Mouse (Mus musculus) midbrain, postnatal 0 days (tissue): ENCODE data around the gene Mex3d. TPM values are rescaled to one million over a fixed set of nuclear protein-coding genes. Genes with fewer than 3 reads are reported as not detected.
A peak's percentile ranks its signal among the peaks of the same experiment; 100 is the strongest.

ENCODE experiments used
- ATAC-seq: fragments of 200-750 bp; cut with Nextera tagmentation; 2 replicates; pipeline ENCODE4 v1.8.0; 2017; ENCODE audit warnings: moderate number of reproducible peaks, mild to moderate bottlenecking, moderate TSS enrichment, moderate library complexity; ENCODE audit not compliant: low FRiP score
- DNase-seq: peaks from one replicate; pipeline ENCODE4 v3.0.0-alpha.2; 2015; ENCODE audit warnings: low spot score
- H3K27ac ChIP-seq: fragments of 300-500 bp; sonication (generic); 2 replicates; pipeline ENCODE4 v1.5.1; 2014; ENCODE audit warnings: low read depth, mild to moderate bottlenecking, low read length, mixed read lengths
- H3K27me3 ChIP-seq: fragments of 300-500 bp; sonication (generic); 2 replicates; pipeline ENCODE4 v1.6.1; 2014; ENCODE audit warnings: low read length, control low read depth, mixed read lengths; ENCODE audit not compliant: insufficient read depth
- H3K36me3 ChIP-seq: fragments of 300-500 bp; sonication (generic); 2 replicates; pipeline ENCODE4 v1.6.1; 2014; ENCODE audit warnings: low read length, control low read depth, mixed read lengths; ENCODE audit not compliant: insufficient read depth
- H3K4me1 ChIP-seq: fragments of 300-500 bp; sonication (generic); 2 replicates; pipeline ENCODE4 v1.6.1; 2014; ENCODE audit warnings: mild to moderate bottlenecking, control low read depth, antibody characterized with exemption, low read length, mixed read lengths; ENCODE audit not compliant: insufficient read depth
- H3K4me2 ChIP-seq: fragments of 300-500 bp; sonication (generic); 2 replicates; pipeline ENCODE4 v1.6.1; 2014; ENCODE audit warnings: low read depth, mild to moderate bottlenecking, low read length, mixed read lengths; ENCODE audit not compliant: poor library complexity, severe bottlenecking
- H3K4me3 ChIP-seq: fragments of 300-500 bp; sonication (generic); 2 replicates; pipeline ENCODE4 v1.5.1; 2014; ENCODE audit warnings: low read depth, mild to moderate bottlenecking, low read length, moderate library complexity
- H3K9ac ChIP-seq: fragments of 300-500 bp; sonication (generic); replicated peaks from 2 replicates; pipeline ENCODE4 v1.6.1; 2014; ENCODE audit warnings: mild to moderate bottlenecking, low read length, moderate library complexity, mixed read lengths; ENCODE audit not compliant: poor library complexity, severe bottlenecking
- H3K9me3 ChIP-seq: fragments of 300-500 bp; sonication (generic); 2 replicates; pipeline ENCODE4 v1.6.1; 2016; ENCODE audit warnings: low read length, control low read depth
- CTCF ChIP-seq: IDR thresholded peaks from 2 replicates; pipeline ENCODE4 v1.5.1; 2016; ENCODE audit warnings: antibody characterized with exemption, mild to moderate bottlenecking
- WGBS: fragments of 180-500 bp; shearing (Covaris S2); extraction: QIAGEN DNeasy Blood & Tissue Kit; methylation state at CpG from one replicate; pipeline ENCODE4 v1.1.7; 2014; 5-methylcytosine and 5-hydroxymethylcytosine counted together
- polyA plus RNA-seq: library from polyadenylated mRNA; unstranded; fragments of >200 nt; fragmentation: Nextera tagmentation; extraction: Ambion mirVana; gene quantifications from 2 replicates; pipeline ENCODE4 v1.2.1, GENCODE M21; 2015
- total RNA-seq: library from RNA; depleted of rRNA; stranded (reverse); fragments of >200 nt; gene quantifications from 2 replicates; pipeline ENCODE4 v1.2.3, GENCODE M21; 2014

Mex3d gene
- total and polyA plus RNA-seq, 2 experiments from 2014 or later, result 13.9 to 147 TPM

- Histone ChIP-seq H3K36me3 (peaks cover 57% of the 10 kb centered on the region), H3K4me3 (no peak overlapping the region), H3K27ac (no peak overlapping the region), H3K27me3 (no peaks in the 10 kb centered on the region), H3K4me1 (no peaks in the 10 kb centered on the region; the same call in 1 of the 2 replicates), H3K9me3 (no peaks in the 10 kb centered on the region), H3K4me2 (no peak overlapping the region), H3K9ac (no peak overlapping the region)
- no peak for TF ChIP-seq CTCF
- DNase-seq (no peak), ATAC-seq (no peak)
- 50% methylated on average over 4 of the region's 4 CpGs for WGBS
Measured at GRCm38 (mm10) chr10:80423562-80423961, 36.1 kb upstream of the Mex3d start.

DNA sequence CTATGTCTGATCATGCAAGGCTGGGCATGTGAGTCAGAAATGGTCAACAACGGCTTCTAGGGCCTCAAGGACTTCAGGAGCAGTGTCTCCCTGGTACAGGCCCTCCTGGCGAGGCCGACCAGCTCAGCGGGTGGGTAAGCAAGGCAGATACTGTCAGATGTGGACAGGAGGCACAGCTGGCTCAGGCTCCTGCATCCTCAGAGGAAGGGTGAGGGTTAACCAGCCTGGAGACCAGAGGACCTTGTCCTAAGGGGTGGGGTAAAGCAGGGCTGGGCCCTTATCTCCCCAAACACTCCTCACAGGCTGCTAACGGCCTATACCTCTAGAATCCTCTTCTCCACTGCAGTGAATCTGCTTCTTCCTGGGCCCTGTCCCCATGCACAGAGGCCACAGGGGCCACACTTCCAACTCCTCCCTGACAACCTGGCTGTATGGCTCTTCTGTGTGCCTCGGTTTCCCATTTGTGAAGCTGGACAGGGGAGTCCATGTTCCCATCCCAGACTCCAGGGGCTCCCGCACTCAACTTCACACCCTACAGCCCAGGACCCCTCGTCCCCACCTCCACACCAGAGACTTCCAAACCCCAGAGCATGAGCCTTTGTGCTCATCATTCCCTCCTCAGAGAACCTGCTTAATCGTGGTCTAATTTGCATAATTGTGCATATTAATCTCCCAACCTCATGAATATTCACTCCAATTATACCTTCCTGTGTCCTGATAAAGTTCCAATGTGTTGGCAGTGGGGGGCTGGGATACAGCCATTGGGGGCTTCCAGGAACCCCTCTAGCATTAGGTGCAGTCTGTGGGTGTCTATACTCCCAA lies 34.4 kb upstream of the Mex3d start:
- no peak overlapping the region for H3K4me3 ChIP-seq
- ATAC-seq, result no peak
- 76% methylated on average over 9 of the region's 9 CpGs for WGBS
- no peaks in the 10 kb centered on the region for H3K27me3 ChIP-seq
- H3K9ac ChIP-seq, result no peak overlapping the region
- no peak for DNase-seq
- H3K9me3 ChIP-seq, result no peaks in the 10 kb centered on the region
- peak overlapping the region; percentile 19 for H3K27ac ChIP-seq
- no peak for TF ChIP-seq CTCF
- peaks cover 59% of the 10 kb centered on the region for H3K36me3 ChIP-seq
- H3K4me1 ChIP-seq, result no peaks in the 10 kb centered on the region; the same call in 1 of the 2 replicates
- H3K4me2 ChIP-seq, result no peak overlapping the region

DNA sequence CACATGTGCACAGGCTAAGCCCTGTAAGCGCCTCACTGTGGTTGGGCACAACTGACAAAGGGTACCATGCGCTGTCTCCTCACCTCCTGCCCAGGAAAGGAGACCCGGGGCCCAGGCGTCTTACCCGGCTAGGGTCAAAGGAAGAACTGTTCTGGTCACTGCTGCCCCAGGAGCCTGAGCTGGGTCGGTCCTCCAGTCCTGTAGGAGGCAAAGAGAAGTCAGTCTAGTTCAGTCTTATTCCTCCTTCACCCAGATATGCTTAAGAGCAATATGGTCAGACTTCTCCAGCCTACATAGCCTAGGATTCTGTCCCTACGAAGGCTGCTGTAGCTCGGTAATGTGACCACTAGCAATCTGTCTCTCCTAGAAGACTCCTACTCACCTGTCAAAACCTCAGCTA lies 33.7 kb upstream of the Mex3d start:
- no peak for TF ChIP-seq CTCF
- Histone ChIP-seq H3K9me3 (no peaks in the 10 kb centered on the region), H3K4me1 (no peaks in the 10 kb centered on the region; the same call in 1 of the 2 replicates), H3K4me2 (no peak overlapping the region), H3K36me3 (peaks cover 59% of the 10 kb centered on the region), H3K27ac (no peak overlapping the region), H3K27me3 (no peaks in the 10 kb centered on the region), H3K9ac (no peak overlapping the region), H3K4me3 (no peak overlapping the region)
- WGBS, result 95% methylated on average over 8 of the region's 8 CpGs
- no peak for DNase-seq
- no peak for ATAC-seq

DNA sequence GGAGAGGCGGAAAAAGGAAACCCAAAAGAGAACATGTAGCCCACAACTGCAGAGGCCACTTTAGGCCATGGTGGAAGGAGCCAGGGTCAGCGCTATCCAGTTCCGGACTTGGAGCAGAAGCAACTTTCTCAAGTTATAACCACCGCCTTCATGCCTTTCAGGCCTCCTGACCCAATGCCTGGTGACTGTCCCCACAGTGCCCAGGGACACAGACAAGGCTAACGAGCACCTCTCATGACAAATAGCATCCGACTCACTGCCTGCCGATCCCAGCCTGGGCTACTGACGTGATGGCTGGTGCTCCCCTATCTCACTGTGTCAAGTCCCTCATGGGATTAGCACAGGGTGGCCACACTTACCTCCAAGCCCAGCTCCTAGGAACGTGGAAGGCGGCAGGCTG lies 33.3 kb upstream of the Mex3d start:
- Histone ChIP-seq H3K27me3 (no peaks in the 10 kb centered on the region), H3K9ac (no peak overlapping the region), H3K36me3 (peaks cover 63% of the 10 kb centered on the region), H3K27ac (no peak overlapping the region), H3K4me2 (no peak overlapping the region), H3K4me1 (no peaks in the 10 kb centered on the region; the same call in 1 of the 2 replicates), H3K4me3 (no peak overlapping the region), H3K9me3 (no peaks in the 10 kb centered on the region)
- WGBS, result 93% methylated on average over 10 of the region's 10 CpGs
- DNase-seq (no peak), ATAC-seq (no peak)
- TF ChIP-seq CTCF, result no peak

DNA sequence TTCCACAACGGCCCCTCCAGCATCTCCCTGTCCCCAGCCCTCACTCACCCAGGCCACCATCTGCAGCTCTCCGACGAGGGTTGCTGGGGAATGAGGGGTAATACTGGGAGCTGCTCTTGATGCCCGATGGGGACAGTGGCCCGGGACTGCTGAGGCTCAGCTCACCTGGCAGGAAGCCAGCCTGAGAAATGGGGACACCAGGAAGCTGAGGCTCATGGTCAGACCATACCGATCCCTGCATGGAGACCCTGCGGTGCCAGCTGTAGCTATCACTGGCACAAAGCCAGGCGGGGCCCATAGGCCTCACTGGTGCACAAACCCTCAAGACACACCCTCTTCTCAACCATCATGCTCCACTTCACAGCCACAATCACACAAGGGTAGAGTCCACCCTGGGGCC lies 32.0 kb upstream of the Mex3d start:
- Histone ChIP-seq H3K36me3 (peaks cover 67% of the 10 kb centered on the region), H3K27me3 (no peaks in the 10 kb centered on the region), H3K4me1 (no peaks in the 10 kb centered on the region; the same call in 1 of the 2 replicates), H3K9me3 (no peaks in the 10 kb centered on the region), H3K4me3 (no peak overlapping the region), H3K4me2 (no peak overlapping the region), H3K9ac (no peak overlapping the region), H3K27ac (no peak overlapping the region)
- DNase-seq (no peak), ATAC-seq (no peak)
- TF ChIP-seq CTCF, result no peak
- WGBS, result 51% methylated on average over 8 of the region's 8 CpGs

DNA sequence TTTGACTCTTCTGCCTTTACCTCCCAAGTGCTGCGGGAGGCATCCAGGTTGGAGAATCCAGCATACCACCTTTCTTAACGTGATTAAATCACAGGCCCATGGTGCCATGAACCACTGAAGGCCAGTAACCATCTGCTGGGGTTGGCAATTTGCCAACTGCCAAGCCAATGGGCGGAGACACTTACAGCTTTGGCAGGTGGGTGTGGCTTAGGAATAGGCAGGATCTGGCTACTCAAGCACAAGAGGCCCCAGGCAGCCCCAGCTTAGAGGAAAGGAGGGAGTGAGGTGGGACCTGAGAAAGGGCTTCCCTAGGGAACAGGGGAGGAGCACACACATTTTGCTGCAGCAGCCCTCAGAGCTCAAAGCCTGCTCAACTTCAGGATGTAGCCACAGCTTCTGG lies 30.9 kb upstream of the Mex3d start:
- H3K4me1 ChIP-seq, result no peaks in the 10 kb centered on the region; the same call in 1 of the 2 replicates
- H3K4me2 ChIP-seq, result no peak overlapping the region
- peaks cover 74% of the 10 kb centered on the region for H3K36me3 ChIP-seq
- H3K9me3 ChIP-seq, result no peaks in the 10 kb centered on the region
- no peak overlapping the region for H3K9ac ChIP-seq
- H3K27ac ChIP-seq, result no peak overlapping the region
- H3K4me3 ChIP-seq, result no peak overlapping the region
- TF ChIP-seq CTCF, result no peak
- 35% methylated on average over 3 of the region's 3 CpGs for WGBS
- DNase-seq, result peak; percentile 88
- no peak for ATAC-seq
- no peaks in the 10 kb centered on the region for H3K27me3 ChIP-seq
